Mouse (Mus musculus): ENCODE results near the gene Ovol1.

The Ovol1 gene

DNA sequence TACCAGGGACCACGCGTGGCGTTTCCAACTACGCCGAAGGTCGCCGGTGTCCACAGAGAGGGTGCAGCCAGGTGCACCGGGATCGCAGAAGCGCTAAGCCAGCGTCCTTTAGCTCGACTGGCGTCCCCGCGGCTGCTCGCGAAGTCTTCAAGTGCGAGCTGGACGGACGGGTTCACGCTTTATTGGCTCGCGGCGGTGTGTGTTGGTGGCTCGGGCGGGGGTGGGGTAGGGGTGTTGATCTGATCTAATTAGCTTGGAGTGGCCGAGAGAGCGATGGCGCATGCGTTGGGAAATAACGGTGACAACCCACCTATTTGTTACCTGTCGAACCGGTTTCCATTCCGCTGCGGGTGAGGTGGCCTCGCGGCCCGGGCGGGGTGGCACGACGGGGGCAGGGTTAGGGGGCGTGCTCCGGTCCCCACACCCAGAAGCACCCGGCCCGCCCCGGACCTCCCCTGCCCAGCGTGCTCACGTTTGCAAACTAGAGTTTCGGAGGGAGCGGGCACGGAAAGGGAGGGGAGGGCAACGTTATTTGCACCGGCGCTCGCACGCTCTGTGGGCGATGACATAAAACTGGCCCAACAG, at the start of gene Ovol1:
Ovol1 (minus strand) TSS at position 190 of the 585 bp plus-strand sequence.
- peak; percentile 67 for DNase-seq

DNA sequence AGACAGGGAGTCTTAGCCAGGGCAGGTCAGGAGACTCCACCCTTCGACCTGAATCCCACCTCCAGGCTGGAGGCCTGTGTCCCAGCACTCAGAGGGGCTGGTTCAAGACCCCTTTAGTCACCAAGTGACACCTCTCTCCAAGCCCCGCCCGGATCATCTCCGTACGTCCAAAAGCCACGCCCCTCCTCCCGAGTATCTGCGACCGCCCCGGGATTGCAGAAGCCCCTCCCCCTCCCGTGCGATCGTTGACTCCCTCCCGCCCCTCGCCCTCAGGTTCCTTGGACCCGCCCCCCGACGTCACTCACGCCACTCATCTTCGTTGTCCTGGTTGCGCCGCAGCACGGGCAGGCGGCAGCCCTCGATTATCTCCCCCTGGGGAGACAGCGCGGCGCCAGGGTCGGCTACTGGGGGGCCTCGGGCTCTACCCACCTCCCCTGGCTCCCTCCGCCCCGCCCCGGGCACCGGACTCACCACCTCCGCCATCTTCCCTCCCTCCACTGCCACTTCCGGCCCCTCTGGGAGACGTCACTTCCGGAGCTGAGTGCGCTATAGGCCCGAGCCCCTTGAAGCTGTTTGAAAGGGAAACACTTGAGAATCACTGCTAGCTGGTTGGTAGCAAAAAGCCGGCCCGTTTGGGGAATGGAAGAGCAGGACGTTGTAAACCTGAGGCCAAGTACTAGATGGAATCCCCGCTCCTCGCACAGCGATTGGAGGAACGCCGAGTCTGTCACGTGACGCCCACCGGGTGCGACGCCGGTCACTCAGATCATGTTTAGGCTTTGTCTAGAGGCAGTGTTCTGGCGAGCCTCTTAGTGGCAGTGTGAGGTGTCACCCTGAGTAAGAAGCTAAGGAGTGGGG, 49.3 kb upstream of the Ovol1 start, which contains the start of gene Kat5:
Kat5 (minus strand) TSS at position 691 of the 858 bp plus-strand sequence.
- peak; percentile 92 for DNase-seq

DNA sequence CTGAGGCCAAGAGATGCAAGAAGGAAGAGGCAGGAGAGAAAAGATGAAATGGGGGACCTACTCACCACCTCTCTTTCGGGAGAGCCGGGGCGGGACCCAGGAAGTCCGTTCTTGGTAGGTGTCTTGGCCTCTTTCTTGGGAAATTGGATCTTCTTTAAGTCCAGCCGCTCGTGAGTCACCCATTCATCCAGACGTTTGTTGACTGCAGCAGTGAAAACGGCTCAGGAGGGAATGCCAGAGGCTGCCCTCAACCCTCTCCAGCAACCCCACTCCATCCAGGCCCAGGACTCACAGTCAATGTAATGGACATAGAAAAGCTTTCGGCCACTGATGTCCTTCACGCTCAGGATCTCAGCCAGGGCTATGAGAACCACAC, 48.7 kb upstream of the Ovol1 start:
- DNase-seq, result no peak

- DNase-seq, result no peak
Observed at GRCm38 (mm10) chr19:5608707-5609106, 48.3 kb upstream of the Ovol1 start.

GRCm38 (mm10) chr19:5607705-5608410, 47.4 kb upstream of the Ovol1 start:
- DNase-seq, result no peak

DNA sequence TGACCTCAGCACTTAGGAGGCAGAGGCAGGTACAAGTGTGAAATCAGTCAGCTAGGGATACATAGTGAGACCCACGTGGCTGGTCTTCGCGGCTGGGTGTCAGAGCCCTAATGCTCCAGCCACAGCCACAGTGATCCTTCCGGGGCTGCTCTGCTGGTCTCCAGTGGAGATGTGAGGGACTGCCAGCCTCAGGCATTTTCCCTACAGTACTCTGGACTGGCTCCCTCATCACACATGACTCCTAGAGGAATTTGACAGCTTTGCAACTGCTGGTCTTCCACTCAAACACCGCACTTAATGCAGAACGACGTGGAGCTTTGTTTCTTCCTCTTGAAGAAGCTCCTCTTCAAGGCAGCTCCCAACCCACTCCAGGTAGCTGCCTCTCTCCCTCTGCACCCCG, 45.8 kb upstream of the Ovol1 start:
- no peak for DNase-seq

- DNase-seq, result no peak
Observed at GRCm38 (mm10) chr19:5605126-5605525, 44.7 kb upstream of the Ovol1 start.

- DNase-seq, result no peak
Observed at GRCm38 (mm10) chr19:5603664-5604063, 43.2 kb upstream of the Ovol1 start.

- DNase-seq, result peak; percentile 75
Observed at GRCm38 (mm10) chr19:5601752-5602541, 41.5 kb upstream of the Ovol1 start, which contains the start of gene Rnaseh2c. Gene Rnaseh2c, plus strand, starts transcription at chr19:5601873.

GRCm38 (mm10) chr19:5599224-5599623, 38.8 kb upstream of the Ovol1 start:
- no peak for DNase-seq

DNA sequence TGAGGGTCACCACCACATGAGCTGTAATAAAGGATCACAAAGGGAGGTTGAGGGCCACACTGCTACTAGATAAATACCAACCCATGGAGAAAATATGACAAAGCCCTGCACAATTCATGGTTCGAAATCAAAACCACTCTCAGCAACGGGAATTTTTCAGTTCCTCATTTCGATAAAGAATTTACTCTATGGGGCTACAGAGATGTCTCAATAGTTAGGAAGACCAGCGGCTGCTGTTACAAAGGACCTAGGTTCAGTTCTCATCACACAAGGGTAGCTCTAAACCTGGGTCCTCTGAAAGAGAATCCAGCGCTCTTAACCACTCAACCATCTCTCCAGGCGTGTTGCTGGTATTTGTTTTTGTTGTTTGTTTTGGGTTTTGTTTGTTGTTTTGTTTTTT, 31.4 kb upstream of the Ovol1 start:
- DNase-seq, result no peak

- no peak for DNase-seq
Observed at GRCm38 (mm10) chr19:5589159-5589558, 28.7 kb upstream of the Ovol1 start.

DNA sequence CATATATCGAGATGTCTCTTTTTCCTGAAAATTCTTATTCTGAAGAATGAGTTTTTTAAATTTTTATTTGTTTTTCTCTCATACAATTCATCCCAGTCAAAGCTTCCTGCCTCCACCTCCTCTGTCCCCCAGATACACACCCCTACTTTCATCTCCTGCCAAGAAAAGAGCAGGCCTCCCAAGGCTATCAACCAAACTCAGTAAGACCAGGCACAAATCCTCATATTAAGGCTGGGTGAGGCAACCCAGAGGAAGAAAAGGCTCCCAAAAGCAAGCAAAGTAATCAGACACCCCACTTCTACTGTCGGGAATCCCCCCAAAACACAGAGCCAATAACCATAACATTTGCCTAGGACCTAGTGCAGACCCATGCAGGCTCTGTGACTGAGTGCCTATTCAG, 21.5 kb upstream of the Ovol1 start:
- DNase-seq, result no peak

- DNase-seq, result no peak
Observed at GRCm38 (mm10) chr19:5580776-5581175, 20.3 kb upstream of the Ovol1 start.

GRCm38 (mm10) chr19:5579971-5580370, 19.5 kb upstream of the Ovol1 start:
- no peak for DNase-seq

- no peak for DNase-seq
Observed at GRCm38 (mm10) chr19:5575336-5575735, 14.9 kb upstream of the Ovol1 start.

GRCm38 (mm10) chr19:5572331-5573125, 12.1 kb upstream of the Ovol1 start:
- peak; percentile 66 for DNase-seq

DNA sequence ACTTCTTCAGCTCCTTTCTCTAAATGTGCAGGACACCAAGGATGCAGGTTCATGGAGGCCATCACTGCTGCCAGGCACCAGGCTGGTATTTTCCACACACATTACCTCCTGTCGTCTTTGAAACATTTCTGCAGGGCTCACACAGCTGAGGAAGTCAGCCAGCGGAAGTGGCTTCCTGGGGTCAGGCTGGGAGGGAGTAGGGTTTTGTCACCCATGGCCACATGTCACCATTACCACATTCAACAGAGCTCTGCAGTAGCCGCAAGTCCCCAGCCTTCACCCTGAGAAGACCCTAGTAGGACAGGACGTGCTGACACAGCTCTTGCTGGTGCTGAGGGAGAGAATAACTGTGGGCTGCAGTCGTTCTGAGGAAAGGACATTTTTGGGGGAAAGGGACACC, 11.4 kb upstream of the Ovol1 start:
- no peak for DNase-seq

DNA sequence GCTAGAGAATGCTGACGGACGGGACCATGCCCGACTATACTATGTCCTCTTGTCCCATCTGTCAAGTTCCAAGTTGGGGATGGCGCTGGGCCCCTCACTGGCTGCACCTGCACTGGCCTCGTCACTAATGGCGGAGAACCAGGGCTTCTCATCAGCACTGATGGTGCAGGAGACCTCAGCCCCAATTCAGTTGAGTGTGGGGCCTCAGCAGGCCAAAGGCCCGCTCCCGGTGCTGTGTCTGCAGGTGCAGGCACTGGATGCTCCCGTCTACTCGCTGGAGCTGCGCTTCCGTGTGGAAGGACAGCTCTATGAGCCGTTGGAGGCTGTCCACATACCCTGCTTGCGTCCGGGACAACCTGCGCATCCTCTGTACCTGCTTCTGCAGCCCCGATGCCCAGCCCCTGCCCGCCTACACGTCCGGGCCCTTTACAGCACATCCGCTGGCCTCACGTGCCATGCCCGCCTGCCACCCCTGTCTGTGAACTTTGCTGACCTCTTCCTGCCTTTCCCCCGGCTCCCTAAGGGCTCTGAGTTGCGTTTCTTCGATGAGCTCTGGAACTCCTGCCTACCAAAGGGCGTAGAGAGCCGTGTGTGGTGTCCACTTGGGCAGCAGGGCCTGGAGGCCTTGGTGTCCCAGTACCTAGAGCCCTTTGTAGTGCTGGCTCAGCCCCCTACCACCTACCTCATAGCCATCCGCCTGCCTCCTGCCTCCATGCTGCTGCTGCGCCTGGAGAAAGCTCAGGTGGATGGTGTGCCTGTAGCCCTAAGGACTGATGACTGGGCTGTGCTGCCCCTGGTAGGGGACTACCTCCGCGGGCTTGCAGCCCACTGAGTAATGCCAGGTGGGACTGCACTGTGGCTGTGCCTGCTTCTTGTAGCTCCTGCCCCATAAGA, 10.2 kb upstream of the Ovol1 start:
- no peak for DNase-seq

- no peak for DNase-seq
Observed at GRCm38 (mm10) chr19:5569521-5569920, 9.1 kb upstream of the Ovol1 start.

All from lung, postnatal 14 days (tissue).